Mouse (Mus musculus): ENCODE results near the gene Hrh3.

Gene Hrh3

DNA sequence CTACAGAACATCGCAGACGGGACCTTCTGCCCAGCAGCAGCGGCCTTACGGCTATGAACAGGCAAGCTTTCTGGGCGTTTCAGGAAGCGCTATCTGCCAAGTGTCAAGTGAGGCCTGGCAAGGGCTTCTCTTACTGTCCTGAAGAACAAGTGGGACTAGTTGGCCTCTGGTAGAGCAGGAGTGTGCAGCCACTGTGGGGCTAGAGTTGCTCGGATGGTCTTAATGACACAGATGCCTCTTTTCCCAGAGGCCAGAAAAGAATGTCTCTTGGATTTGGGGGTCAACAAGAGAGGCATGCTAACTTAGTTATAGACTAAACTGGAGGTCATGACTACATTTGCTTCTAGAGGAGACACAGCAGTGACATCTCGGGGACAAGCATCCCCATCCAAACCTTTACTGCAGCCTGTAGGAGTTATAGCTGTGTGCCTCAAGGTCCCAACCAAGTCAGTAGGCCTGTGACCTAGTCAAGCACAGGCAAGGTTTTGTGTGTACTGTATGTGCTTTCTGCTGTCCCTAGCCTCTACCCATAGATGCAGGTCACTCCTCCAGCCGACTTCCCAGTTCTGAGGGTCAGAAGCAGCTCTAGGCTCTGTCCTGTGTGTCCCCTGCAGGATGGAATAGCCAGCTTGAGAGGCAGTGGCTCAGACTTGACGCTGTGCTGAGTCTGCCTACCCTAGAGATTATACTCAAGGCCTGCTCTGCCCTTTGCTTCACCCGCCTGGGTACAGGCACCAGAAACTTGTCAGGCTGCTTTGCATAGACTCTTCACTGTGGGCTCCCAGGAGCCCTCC, 40.8 kb downstream of the Hrh3 start:
- DNase-seq (ENCODE audit: low spot score in 2 of 2): no peak

GRCm38 (mm10) chr2:180053001-180053400, 51.3 kb downstream of the Hrh3 start:
- no peak for DNase-seq (ENCODE audit: low spot score in 2 of 2)

DNA sequence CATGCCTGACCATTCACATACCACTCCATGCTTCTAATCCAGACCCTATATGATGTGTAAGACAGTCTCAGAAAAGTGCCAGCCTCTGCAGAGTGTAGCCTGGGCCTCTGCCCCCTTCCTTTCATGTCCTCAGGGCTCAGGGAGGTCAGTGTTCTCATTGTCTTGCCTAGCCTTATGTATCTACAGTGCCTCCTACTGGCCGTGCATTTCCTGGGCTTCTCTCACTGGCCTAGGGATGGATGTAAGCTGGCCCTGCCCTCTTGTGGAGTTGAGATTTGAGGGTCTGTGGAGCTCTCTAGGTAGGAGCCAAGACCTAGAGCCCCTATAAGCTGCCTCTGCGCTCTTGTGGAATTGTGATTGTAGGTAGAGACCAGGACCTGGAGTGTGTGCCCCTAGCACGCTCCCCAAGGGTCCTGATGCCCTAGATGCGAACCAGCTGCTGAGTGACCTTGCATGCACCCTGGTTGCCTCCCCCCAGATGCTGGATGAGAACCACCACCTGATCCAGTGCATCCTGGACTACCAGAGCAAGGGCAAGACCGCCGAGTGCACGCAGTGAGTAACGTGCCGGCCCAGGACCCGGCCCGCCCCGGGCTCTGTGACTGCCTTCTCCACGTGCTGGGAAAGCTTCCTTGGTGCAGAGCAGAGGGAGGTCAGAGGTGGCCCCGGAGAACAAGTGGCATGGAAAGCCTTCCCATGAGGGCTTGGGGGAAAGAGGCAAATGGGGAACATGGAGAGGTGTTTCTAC, 52.1 kb downstream of the Hrh3 start:
- DNase-seq (ENCODE audit: low spot score in 2 of 2): no peak

GRCm38 (mm10) chr2:180050986-180051385, 53.3 kb downstream of the Hrh3 start:
- DNase-seq (ENCODE audit: low spot score in 2 of 2): peak; percentile 59 to 75
